Mouse (Mus musculus) inflammation-experienced regulatory T-cells, adult 16 weeks (primary cell): ENCODE measurements around the gene Olfr1331. TPM values are rescaled to one million over a fixed set of nuclear protein-coding genes. Genes with fewer than 3 reads are reported as not detected.

Source experiments
- polyA plus RNA-seq: library from polyadenylated mRNA; unstranded; fragments of 100-300 nt; shearing (Covaris generic); gene quantifications from one replicate; pipeline ENCODE4 v1.2.1, GENCODE M21; 2017

Olfr1331 gene
- not detected for polyA plus RNA-seq

DNA sequence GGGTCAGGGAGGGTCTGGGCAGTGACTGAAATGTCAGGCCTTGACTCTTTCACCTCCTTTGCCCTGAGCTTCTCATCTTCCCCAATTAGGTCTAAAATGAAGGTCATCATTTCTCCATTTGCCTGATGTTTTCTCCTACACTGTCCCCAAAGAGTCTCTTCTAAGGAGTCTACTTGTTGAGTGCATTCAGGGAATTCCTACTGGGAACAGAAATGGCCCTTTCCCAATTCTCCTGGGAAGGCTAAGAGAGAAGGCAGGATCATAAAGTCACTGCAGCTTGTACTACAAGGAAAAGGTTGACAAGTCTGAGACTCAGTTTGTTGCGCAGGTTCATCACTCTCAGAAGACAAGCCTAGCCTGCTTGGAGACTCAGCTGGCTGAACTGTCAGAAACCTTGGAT lies at the start of gene Olfr1331:
Olfr1331 (plus strand) TSS at position 301 of the 400 bp plus-strand sequence.

DNA sequence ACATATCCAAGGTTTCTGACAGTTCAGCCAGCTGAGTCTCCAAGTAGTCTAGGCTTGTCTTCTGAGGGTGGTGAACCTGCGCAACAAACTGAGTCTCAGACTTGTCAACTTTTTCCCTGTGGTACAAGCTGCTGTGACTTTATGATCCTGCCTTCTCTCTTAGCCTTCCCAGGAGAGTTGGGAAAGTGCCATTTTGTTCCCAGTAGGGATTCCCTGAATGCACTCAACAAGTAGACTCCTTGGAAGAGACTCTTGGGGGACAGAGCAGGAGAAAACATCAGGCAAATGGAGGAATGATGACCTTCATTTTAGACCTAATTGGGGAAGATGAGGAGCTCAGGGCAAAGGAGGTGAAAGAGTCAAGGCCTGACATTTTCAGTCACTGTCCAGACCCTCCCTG lies 28.3 kb upstream of the Olfr1331 start, which contains the start of gene Olfr1333:
Olfr1333 (minus strand) TSS at position 101 of the 400 bp plus-strand sequence.

DNA sequence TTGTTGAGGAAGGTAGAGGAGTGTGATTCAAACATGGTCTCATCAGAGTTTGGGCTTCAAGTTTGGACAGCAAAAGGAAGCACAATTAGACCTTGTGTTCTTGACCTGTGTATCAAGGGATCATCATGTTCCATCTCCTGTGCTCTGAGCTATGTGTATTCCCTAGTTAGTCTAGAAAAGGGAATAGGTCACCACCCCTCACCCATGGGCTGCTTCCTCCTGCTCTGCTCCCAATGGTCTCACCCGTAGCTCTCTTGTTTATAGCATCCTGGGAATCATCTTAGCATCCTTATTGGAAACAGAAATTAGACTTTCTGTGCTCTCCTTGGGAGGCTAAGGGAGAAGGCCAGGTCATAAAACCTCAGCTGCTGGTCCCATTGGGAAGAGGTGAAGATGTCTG lies 23.8 kb downstream of the Olfr1331 start, which contains the start of gene Olfr1330:
Olfr1330 (plus strand) TSS at position 301 of the 400 bp plus-strand sequence.

DNA sequence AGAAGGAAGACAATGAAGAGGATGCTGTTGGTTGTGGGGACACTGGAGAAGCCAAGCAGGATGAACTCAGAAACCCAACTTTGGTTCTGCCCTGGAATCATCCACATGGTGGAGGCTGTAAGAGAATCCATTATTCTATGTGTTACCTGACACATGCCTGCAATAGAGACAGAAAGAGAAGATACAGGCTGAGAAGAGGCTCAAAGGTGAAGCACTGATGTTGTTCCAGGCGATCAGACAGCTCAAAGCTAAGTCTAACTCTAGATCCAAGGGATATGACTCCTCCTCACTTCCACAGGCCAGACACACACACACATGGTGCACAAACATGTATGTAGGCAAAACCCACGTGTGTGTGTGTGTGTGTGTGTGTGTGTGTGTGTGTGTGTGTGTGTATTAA lies 52.9 kb downstream of the Olfr1331 start, which contains the start of gene Olfr1329:
Olfr1329 (minus strand) TSS at position 101 of the 400 bp plus-strand sequence.

Other genes with a start within 250 kb of the Olfr1331 start
- gene Cfap57, start 243.9 kb upstream of the Olfr1331 start, polyA plus RNA-seq = not detected
- gene Ebna1bp2, start 243.8 kb upstream of the Olfr1331 start, polyA plus RNA-seq = 183 TPM
- gene Olfr62, start 205.7 kb upstream of the Olfr1331 start, polyA plus RNA-seq = not detected
- gene Olfr1342, start 171.9 kb upstream of the Olfr1331 start, polyA plus RNA-seq = not detected
- not detected for gene Olfr1341, start 161.1 kb upstream of the Olfr1331 start, polyA plus RNA-seq
- gene Olfr1340, start 144.5 kb upstream of the Olfr1331 start, polyA plus RNA-seq = not detected
- not detected for gene Olfr1339, start 132.5 kb upstream of the Olfr1331 start, polyA plus RNA-seq
- gene Olfr1338, start 105.9 kb upstream of the Olfr1331 start, polyA plus RNA-seq = not detected
- gene Olfr1337, start 82.1 kb upstream of the Olfr1331 start, polyA plus RNA-seq = not detected
- gene Olfr1335, start 54.7 kb upstream of the Olfr1331 start, polyA plus RNA-seq = not detected
- not detected for gene Olfr1333, start 28.4 kb upstream of the Olfr1331 start, polyA plus RNA-seq
- gene Olfr1330, start 23.9 kb downstream of the Olfr1331 start, polyA plus RNA-seq = 0.06 TPM
- not detected for gene Olfr1329, start 52.8 kb downstream of the Olfr1331 start, polyA plus RNA-seq
- not detected for gene Olfr1328, start 74.0 kb downstream of the Olfr1331 start, polyA plus RNA-seq
- gene Lao1, start 96.9 kb downstream of the Olfr1331 start, polyA plus RNA-seq = not detected
- 69.7 TPM for gene Slc2a1, start 244.1 kb downstream of the Olfr1331 start, polyA plus RNA-seq